Mouse (Mus musculus) liver, embryonic 11.5 days (tissue): ENCODE data around the gene Nr5a1. TPM values are rescaled to one million over a fixed set of nuclear protein-coding genes. Genes with fewer than 3 reads are reported as not detected.

Experiments used
- ATAC-seq: fragments of 200-750 bp; cut with Nextera tagmentation; replicated peaks from 2 replicates; pipeline ENCODE4 v1.8.0; 2017; ENCODE audit warnings: moderate number of reproducible peaks, mild to moderate bottlenecking, moderate TSS enrichment, moderate library complexity; ENCODE audit not compliant: low FRiP score
- DNase-seq: peaks from one replicate; pipeline ENCODE4 v3.0.0-alpha.2; 2017; ENCODE audit warnings: low spot score
- H3K27ac ChIP-seq: fragments of 300-500 bp; sonication (generic); 2 replicates; pipeline ENCODE4 v1.5.1; 2014; ENCODE audit warnings: mild to moderate bottlenecking, low read depth, low read length, control low read depth
- H3K27me3 ChIP-seq: fragments of 300-500 bp; sonication (generic); replicated peaks from 2 replicates; pipeline ENCODE4 v1.6.1; 2014; ENCODE audit warnings: low read length, mixed read lengths; ENCODE audit not compliant: control insufficient read depth, insufficient read depth
- H3K36me3 ChIP-seq: fragments of 300-500 bp; sonication (generic); 2 replicates; pipeline ENCODE4 v1.6.1; 2014; ENCODE audit warnings: mild to moderate bottlenecking, low read length, moderate library complexity, mixed read lengths; ENCODE audit not compliant: control insufficient read depth, insufficient read depth
- H3K4me1 ChIP-seq: fragments of 300-500 bp; sonication (generic); replicated peaks from 2 replicates; pipeline ENCODE4 v1.6.1; 2014; ENCODE audit warnings: low read length, mixed read lengths; ENCODE audit not compliant: control insufficient read depth, insufficient read depth
- H3K4me2 ChIP-seq: fragments of 300-500 bp; sonication (generic); 2 replicates; pipeline ENCODE4 v1.6.1; 2014; ENCODE audit warnings: mild to moderate bottlenecking, control low read depth, moderate library complexity
- H3K4me3 ChIP-seq: fragments of 300-500 bp; sonication (generic); 2 replicates; pipeline ENCODE4 v1.5.1; 2014; ENCODE audit warnings: low read depth, low read length, control low read depth
- H3K9ac ChIP-seq: fragments of 300-500 bp; sonication (generic); 2 replicates; pipeline ENCODE4 v1.6.1; 2014; ENCODE audit warnings: low read depth, low read length, control low read depth
- H3K9me3 ChIP-seq: fragments of 300-500 bp; sonication (generic); 2 replicates; pipeline ENCODE4 v1.6.1; 2016; ENCODE audit warnings: low read length, inconsistent platforms, mixed read lengths; ENCODE audit not compliant: control insufficient read depth
- WGBS: fragments of 180-500 bp; shearing (Covaris S2); extraction: QIAGEN DNeasy Blood & Tissue Kit; methylation state at CpG from one replicate; pipeline ENCODE4 v1.1.7; 2014; 5-methylcytosine and 5-hydroxymethylcytosine counted together
- polyA plus RNA-seq: library from polyadenylated mRNA; unstranded; fragments of >200 nt; fragmentation: Nextera tagmentation; extraction: Ambion mirVana; gene quantifications from 2 replicates; pipeline ENCODE4 v1.2.1, GENCODE M21; 2014

Gene Nr5a1
- polyA plus RNA-seq, 1 experiment from 2014 or later = 0.11 TPM

- H3K9me3 ChIP-seq = no peaks in the 10 kb centered on the region
- peaks cover 7% of the 10 kb centered on the region; the same call in 1 of the 2 replicates for H3K4me1 ChIP-seq
- H3K27me3 ChIP-seq = peaks cover 90% of the 10 kb centered on the region
- peak overlapping the region; percentile 20 for H3K4me3 ChIP-seq
- DNase-seq (peak; percentile 65), ATAC-seq (no peak)
- 2% methylated on average over 75 of the region's 75 CpGs for WGBS
- peak overlapping the region; percentile 48 for H3K4me2 ChIP-seq
- H3K9ac ChIP-seq = no peak overlapping the region
- H3K27ac ChIP-seq = no peak overlapping the region
- no peaks in the 10 kb centered on the region for H3K36me3 ChIP-seq
Observed at GRCm38 (mm10) chr2:38710304-38711241, 3.8 kb downstream of the Nr5a1 start.

GRCm38 (mm10) chr2:38708907-38709688, 5.2 kb downstream of the Nr5a1 start:
- ATAC-seq (no peak), DNase-seq (no peak)
- Histone ChIP-seq H3K9ac (no peak overlapping the region), H3K27ac (no peak overlapping the region), H3K9me3 (no peaks in the 10 kb centered on the region), H3K27me3 (peaks cover 100% of the 10 kb centered on the region), H3K4me1 (peaks cover 7% of the 10 kb centered on the region; the same call in 1 of the 2 replicates), H3K4me3 (no peak overlapping the region), H3K4me2 (no peak overlapping the region), H3K36me3 (no peaks in the 10 kb centered on the region)
- 27% methylated on average over 12 of the region's 12 CpGs for WGBS

GRCm38 (mm10) chr2:38706661-38707060, 7.7 kb downstream of the Nr5a1 start:
- Histone ChIP-seq H3K4me3 (no peak overlapping the region), H3K27ac (no peak overlapping the region), H3K4me2 (no peak overlapping the region), H3K36me3 (no peaks in the 10 kb centered on the region), H3K9me3 (no peaks in the 10 kb centered on the region), H3K4me1 (peaks cover 4% of the 10 kb centered on the region; the same call in 1 of the 2 replicates), H3K27me3 (peaks cover 88% of the 10 kb centered on the region), H3K9ac (no peak overlapping the region)
- ATAC-seq = no peak
- no peak for DNase-seq
- WGBS = 38% methylated on average over 6 of the region's 6 CpGs

- 62% methylated on average over 4 of the region's 4 CpGs for WGBS
- Histone ChIP-seq H3K4me3 (no peak overlapping the region), H3K27me3 (peaks cover 78% of the 10 kb centered on the region), H3K4me2 (no peak overlapping the region), H3K36me3 (no peaks in the 10 kb centered on the region), H3K27ac (no peak overlapping the region), H3K9me3 (no peaks in the 10 kb centered on the region), H3K4me1 (0 out of 2 replicates have a peak, but pooled peaks cover 2% of the 10 kb centered on the region), H3K9ac (no peak overlapping the region)
- ATAC-seq (no peak), DNase-seq (no peak)
Observed at GRCm38 (mm10) chr2:38705036-38705435, 9.3 kb downstream of the Nr5a1 start.

GRCm38 (mm10) chr2:38704336-38704735, 10.0 kb downstream of the Nr5a1 start:
- no peak overlapping the region for H3K4me3 ChIP-seq
- H3K27me3 ChIP-seq = peaks cover 74% of the 10 kb centered on the region
- no peak for DNase-seq
- no peaks in the 10 kb centered on the region for H3K36me3 ChIP-seq
- H3K9me3 ChIP-seq = no peaks in the 10 kb centered on the region
- WGBS = 68% methylated on average over 9 of the region's 9 CpGs
- H3K9ac ChIP-seq = no peak overlapping the region
- H3K4me2 ChIP-seq = no peak overlapping the region
- no peak for ATAC-seq
- H3K4me1 ChIP-seq = 0 out of 2 replicates have a peak, but pooled peaks cover 2% of the 10 kb centered on the region
- H3K27ac ChIP-seq = no peak overlapping the region

- no peaks in the 10 kb centered on the region for H3K9me3 ChIP-seq
- no peak overlapping the region for H3K27ac ChIP-seq
- no peak overlapping the region for H3K9ac ChIP-seq
- no peak overlapping the region for H3K4me3 ChIP-seq
- DNase-seq (no peak), ATAC-seq (no peak)
- WGBS = 60% methylated on average over 5 of the region's 5 CpGs
- peaks cover 49% of the 10 kb centered on the region for H3K27me3 ChIP-seq
- 0 out of 2 replicates have a peak, but pooled peaks cover 2% of the 10 kb centered on the region for H3K4me1 ChIP-seq
- no peaks in the 10 kb centered on the region for H3K36me3 ChIP-seq
- H3K4me2 ChIP-seq = no peak overlapping the region
Observed at GRCm38 (mm10) chr2:38700177-38700576, 14.2 kb downstream of the Nr5a1 start.

- H3K4me1 ChIP-seq = 0 out of 2 replicates have a peak, but pooled peaks cover 2% of the 10 kb centered on the region
- H3K9me3 ChIP-seq = no peaks in the 10 kb centered on the region
- H3K4me2 ChIP-seq = no peak overlapping the region
- peaks cover 36% of the 10 kb centered on the region for H3K27me3 ChIP-seq
- H3K36me3 ChIP-seq = no peaks in the 10 kb centered on the region
- no peak overlapping the region for H3K9ac ChIP-seq
- ATAC-seq (no peak), DNase-seq (no peak)
- 79% methylated on average over 5 of the region's 5 CpGs for WGBS
- H3K27ac ChIP-seq = no peak overlapping the region
- H3K4me3 ChIP-seq = no peak overlapping the region
Observed at GRCm38 (mm10) chr2:38698623-38699022, 15.7 kb downstream of the Nr5a1 start.

- WGBS = 63% methylated on average over 27 of the region's 27 CpGs
- no peak overlapping the region for H3K4me3 ChIP-seq
Observed at GRCm38 (mm10) chr2:38697128-38698120, 16.9 kb downstream of the Nr5a1 start.

More at GRCm38 (mm10) chr2:38697128-38698120, 16.9 kb downstream of the Nr5a1 start:
- 0 out of 2 replicates have a peak, but pooled peaks cover 2% of the 10 kb centered on the region for H3K4me1 ChIP-seq
- DNase-seq = no peak
- H3K9ac ChIP-seq = no peak overlapping the region
- no peak overlapping the region for H3K4me2 ChIP-seq
- H3K36me3 ChIP-seq = no peaks in the 10 kb centered on the region
- H3K27me3 ChIP-seq = peaks cover 36% of the 10 kb centered on the region
- no peak for ATAC-seq
- H3K9me3 ChIP-seq = no peaks in the 10 kb centered on the region
- H3K27ac ChIP-seq = no peak overlapping the region
